Mouse (Mus musculus) olfactory bulb, adult 2 months (tissue): Measurements from ENCODE around the gene Med13l.

Experiments used
- CTCF ChIP-seq: fragments of 200-500 bp; IDR thresholded peaks from 2 replicates; pipeline ENCODE4 v1.5.1; 2012; ENCODE audit warnings: low read depth, mild to moderate bottlenecking, low read length, moderate library complexity; ENCODE audit not compliant: insufficient read depth
- POLR2A ChIP-seq: fragments of 200-500 bp; IDR thresholded peaks from 2 replicates; pipeline ENCODE4 v1.6.1; 2012; ENCODE audit warnings: mild to moderate bottlenecking, low read depth, low read length, moderate library complexity; ENCODE audit not compliant: insufficient read depth

- TF ChIP-seq CTCF = no peak
- no peak for TF ChIP-seq POLR2A
These were observed 115.9 kb downstream of the Med13l start for GRCm38 (mm10) chr5:118676151-118676918.
